Mouse (Mus musculus) left cerebral cortex, postnatal 4 days (tissue): ENCODE data around the gene 1700030K09Rik. TPM values are rescaled to one million over a fixed set of nuclear protein-coding genes. Genes with fewer than 3 reads are reported as not detected.

Experiments used
- DNase-seq: peaks from one replicate; pipeline ENCODE4 v3.0.0-alpha.2; 2022
- intact Hi-C: fragments of 180-260 bp; cut with DNase I; formaldehyde crosslinking; loops from one replicate; pipeline ENCODE4 v1.15.1; 2025
- microRNA-seq: library from miRNA; unstranded; fragments of <30 nt; microRNA quantifications from one replicate; pipeline ENCODE4 v1.2.0, GENCODE M21; 2022
- total RNA-seq, 2 experiments: library from RNA; stranded (reverse); gene quantifications; 2 replicates each; pipeline ENCODE4 v1.2.3; 2021

Gene 1700030K09Rik
- total RNA-seq, 2 experiments from 2014 or later: 14.1 to 15.5 TPM

DNA sequence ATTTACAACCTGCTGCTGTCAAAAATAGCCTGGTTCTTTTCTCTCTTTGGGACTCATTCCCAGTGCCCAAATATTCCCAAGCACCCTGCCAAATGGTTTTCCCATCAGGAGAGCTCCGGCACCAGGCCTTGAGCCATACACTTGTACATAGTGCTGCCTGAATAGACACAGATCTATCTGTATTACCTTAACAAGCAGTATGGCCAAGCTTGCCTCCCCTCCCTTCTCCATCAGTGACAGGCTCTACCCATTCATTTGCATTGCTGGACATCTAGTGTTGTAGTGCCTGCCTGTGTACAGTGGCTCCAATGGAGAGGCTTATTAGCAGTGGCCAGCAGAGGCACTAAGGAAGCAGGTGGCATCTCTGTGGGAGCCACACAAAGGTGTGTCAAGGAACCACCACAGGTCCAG lies 56.8 kb downstream of the 1700030K09Rik start:
- DNase-seq: no peak
- intact Hi-C loops: no loop called here

DNA sequence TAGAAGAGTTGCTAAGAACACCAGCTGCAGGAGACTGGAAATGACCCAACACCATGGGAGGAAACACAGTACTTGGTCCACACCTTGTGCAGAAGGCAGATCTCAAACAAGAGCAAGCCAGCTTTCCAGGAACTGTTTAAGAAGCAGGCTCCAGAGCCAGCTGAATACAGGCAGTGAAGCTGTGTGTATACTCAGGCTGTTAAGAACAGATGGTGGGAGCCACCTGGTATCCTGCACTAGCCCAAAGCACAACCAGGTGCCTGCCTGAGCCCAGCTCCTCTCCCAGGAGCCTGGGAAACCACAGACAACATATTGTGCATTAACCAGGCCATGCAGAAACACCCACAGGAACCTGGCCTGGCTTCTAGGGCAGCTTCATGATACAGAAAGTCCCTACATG lies 60.5 kb downstream of the 1700030K09Rik start:
- DNase-seq: peak; percentile 46
- intact Hi-C loops: no loop called here

- intact Hi-C loops: no loop called here
- peak; percentile 65 for DNase-seq
Measured at GRCm38 (mm10) chr8:72504637-72505314, 61.1 kb downstream of the 1700030K09Rik start.

GRCm38 (mm10) chr8:72507505-72507904 lies 63.8 kb downstream of the 1700030K09Rik start:
- DNase-seq: peak; percentile 39
- intact Hi-C loops: no loop called here

Small RNA genes lying within 50 kb of the gene (microRNA-seq; reads per million reads assigned to microRNA genes)
- 6.0 reads per million, percentile 15 among the genes with 10 or more reads in this experiment for gene Mir7068

Other genes starting within 250 kb of the 1700030K09Rik start
- gene Cib3, start 231.0 kb upstream of the 1700030K09Rik start, total RNA-seq: under 1 TPM in 1 of 2 experiments, not detected in 1; 0.16 TPM
- not detected for gene Gm11034, start 230.2 kb upstream of the 1700030K09Rik start, total RNA-seq
- gene Fam32a, start 224.2 kb upstream of the 1700030K09Rik start, total RNA-seq: 10 to 100 TPM; 71.3 to 76.4 TPM
- 100 to 1,000 TPM; 155 to 161 TPM for gene Ap1m1, start 203.9 kb upstream of the 1700030K09Rik start, total RNA-seq
- gene Gm10282, start 138.6 kb upstream of the 1700030K09Rik start, total RNA-seq: 10 to 100 TPM; 18.5 to 19.4 TPM
- gene Klf2, start 124.8 kb upstream of the 1700030K09Rik start, total RNA-seq: 10 to 100 TPM; 13.1 to 15.1 TPM
- gene Eps15l1, start 22.4 kb upstream of the 1700030K09Rik start, total RNA-seq: 10 to 100 TPM; 83.1 to 87.6 TPM
- 1 to 10 TPM in 1 of 2 experiments, under 1 TPM in 1; 0.74 to 1.1 TPM for gene Calr3, start within 50 bp of the 1700030K09Rik start, total RNA-seq
- 10 to 100 TPM; 75.6 to 85.4 TPM for gene Cherp, start 31.3 kb downstream of the 1700030K09Rik start, total RNA-seq
- 10 to 100 TPM; 35.2 to 39.2 TPM for gene Slc35e1, start 48.7 kb downstream of the 1700030K09Rik start, total RNA-seq
- gene Med26, start 104.4 kb downstream of the 1700030K09Rik start, total RNA-seq: 10 to 100 TPM; 13.3 to 13.8 TPM
- 100 to 1,000 TPM; 131 to 140 TPM for gene Smim7, start 127.2 kb downstream of the 1700030K09Rik start, total RNA-seq
- 10 to 100 TPM; 32.4 to 33.4 TPM for gene Tmem38a, start 128.2 kb downstream of the 1700030K09Rik start, total RNA-seq
- gene Nwd1, start 202.8 kb downstream of the 1700030K09Rik start, total RNA-seq: 10 to 100 TPM; 21.6 to 23.4 TPM